Mouse (Mus musculus) ovary, adult 18-20 months (tissue): ENCODE measurements at regions not wholly inside any gene's neighbourhood (a gene's known extent, or its start where the extent isn't known, plus 50 kb on each side); places are given as distances from the start of the nearest gene placed in this dataset.

Source experiments
- DNase-seq: peaks from one replicate; pipeline ENCODE4 v3.0.0; 2022; ENCODE audit warnings: low spot score, mixed read lengths

DNA sequence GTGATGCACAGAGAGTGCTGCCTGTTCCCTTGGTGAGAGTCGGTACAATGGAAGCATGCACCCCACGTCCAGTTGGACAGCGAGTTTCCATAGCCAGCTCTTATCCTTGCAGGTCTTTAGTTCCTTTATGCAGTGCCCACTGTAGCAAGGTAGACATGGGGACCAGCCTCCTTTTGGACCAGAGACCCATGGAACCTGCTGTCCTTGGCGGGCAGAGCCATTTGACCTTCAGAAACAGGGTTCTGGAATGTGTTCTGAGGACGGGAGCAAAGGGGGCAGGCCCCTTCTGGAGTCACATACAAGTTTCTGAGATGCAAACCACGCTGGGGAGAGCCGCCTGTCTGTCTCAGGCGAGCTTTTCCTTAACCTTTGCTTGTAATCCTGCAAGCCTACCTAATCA lies 188.1 kb downstream of the Emx2 start:
- DNase-seq: no peak

DNA sequence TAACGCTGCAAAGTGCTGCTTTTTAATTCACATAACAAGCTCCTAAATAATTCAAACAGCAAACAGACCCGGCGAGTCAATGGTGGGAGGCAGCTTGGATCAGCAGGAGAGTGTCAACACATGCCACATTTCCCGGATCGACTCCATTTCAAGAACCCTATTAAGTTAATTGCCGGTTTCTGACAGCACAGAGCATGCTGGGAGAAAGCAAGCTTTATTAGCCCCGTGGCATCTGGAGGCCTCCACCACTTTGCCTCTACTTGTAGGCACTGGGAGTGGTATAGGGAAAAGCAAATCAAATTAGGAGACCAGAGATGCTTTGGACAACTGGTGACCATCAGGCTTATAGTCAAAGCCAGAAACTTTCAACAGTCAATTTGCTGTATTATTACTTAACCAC lies 188.5 kb downstream of the Emx2 start:
- DNase-seq: no peak

- no peak for DNase-seq
Measured at GRCm38 (mm10) chr19:59649421-59649820, 191.2 kb downstream of the Emx2 start.

DNA sequence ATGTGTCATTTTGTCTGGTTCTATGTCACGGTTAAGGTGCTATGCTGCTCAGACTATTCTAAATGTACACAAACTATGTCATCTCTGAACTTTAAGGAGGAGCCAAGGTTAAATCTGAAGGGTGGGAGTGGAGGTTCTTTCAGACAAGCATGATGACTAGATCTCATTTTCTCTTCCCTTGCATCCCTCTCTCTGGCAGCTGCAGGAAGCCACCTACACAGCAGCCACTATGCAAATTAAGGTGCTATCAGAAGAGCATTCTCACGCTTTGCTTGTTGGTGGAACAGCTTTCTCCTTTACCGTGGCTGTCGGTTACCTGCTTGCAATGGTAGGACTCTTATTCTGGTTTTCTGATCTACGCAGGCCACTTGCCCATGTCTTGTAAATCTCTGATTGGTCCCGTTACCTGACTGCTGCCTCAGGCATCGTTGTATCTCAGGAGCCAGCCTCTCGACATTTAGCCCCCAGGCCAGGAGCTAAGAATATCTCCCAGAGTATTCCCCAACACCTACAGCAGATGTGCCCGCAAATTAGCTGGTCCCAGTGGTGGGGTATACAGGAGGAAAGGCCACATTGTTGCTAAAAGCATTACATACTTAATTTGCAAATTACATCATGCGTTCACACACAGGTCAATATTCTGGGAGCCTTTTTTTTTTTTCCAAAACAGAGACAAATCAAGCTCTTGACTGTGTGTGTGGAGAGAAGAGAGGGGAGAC lies 192.6 kb downstream of the Emx2 start:
- DNase-seq: no peak

DNA sequence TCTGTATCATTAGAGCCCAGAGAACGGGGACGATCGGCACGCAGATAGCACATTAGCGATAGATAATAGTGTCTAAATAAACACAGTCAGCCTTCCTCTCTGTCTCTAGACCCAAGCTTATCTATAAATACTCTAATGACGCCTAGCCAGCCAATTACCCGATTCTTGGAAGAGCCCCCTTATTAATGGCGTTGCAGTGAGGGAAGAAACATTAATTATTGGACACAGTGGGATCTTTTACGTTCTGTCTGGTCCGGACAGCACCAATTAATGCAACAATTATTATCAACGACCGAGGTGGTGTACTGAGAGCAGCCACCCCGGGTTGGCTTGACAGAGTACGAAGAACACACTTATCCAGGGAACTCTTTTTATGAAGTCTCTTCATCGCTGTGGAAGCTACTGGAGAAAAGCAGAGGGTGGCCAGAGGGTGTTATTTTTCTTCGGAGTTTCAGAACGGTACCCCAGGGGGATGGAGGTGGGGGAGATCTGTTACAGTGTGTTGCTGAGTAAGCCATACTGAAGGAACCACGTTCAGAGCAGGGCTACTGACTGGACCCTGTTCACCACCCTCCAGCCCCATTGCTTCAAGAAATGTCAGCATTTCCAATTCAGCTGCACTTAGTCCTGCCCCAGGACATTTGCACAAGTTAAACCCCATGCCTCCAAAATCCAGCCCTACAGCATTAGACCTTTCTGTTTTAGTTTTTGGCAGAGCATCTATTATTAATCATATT lies 195.6 kb downstream of the Emx2 start:
- DNase-seq: no peak

- no peak for DNase-seq
Measured at GRCm38 (mm10) chr19:59655321-59655720, 197.1 kb downstream of the Emx2 start.

GRCm38 (mm10) chr19:59669793-59670192 lies 211.6 kb downstream of the Emx2 start:
- DNase-seq: no peak

DNA sequence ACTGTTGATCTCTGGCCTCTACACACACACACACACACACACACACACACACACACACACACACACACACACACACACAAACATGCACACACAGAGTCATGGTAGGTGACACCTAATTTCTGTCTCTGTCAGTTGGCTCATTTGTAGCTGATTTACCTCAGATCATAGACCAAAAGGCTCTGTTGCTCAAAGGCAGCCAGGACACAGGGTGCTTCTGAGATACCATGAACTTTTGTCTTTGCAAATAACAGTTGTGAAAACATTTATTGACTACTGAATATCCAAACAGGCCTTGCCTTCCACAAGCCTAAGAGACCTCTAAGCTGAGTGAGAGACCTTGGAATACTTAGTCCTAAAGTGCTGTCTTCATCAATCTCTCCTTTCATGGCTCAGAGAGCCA lies 215.4 kb downstream of the Emx2 start:
- DNase-seq: no peak

GRCm38 (mm10) chr19:59679191-59679590 lies 221.0 kb downstream of the Emx2 start:
- no peak for DNase-seq

GRCm38 (mm10) chr19:59680356-59680755 lies 222.2 kb downstream of the Emx2 start:
- no peak for DNase-seq

- DNase-seq: no peak
Measured at GRCm38 (mm10) chr19:59684292-59684691, 226.1 kb downstream of the Emx2 start.

DNA sequence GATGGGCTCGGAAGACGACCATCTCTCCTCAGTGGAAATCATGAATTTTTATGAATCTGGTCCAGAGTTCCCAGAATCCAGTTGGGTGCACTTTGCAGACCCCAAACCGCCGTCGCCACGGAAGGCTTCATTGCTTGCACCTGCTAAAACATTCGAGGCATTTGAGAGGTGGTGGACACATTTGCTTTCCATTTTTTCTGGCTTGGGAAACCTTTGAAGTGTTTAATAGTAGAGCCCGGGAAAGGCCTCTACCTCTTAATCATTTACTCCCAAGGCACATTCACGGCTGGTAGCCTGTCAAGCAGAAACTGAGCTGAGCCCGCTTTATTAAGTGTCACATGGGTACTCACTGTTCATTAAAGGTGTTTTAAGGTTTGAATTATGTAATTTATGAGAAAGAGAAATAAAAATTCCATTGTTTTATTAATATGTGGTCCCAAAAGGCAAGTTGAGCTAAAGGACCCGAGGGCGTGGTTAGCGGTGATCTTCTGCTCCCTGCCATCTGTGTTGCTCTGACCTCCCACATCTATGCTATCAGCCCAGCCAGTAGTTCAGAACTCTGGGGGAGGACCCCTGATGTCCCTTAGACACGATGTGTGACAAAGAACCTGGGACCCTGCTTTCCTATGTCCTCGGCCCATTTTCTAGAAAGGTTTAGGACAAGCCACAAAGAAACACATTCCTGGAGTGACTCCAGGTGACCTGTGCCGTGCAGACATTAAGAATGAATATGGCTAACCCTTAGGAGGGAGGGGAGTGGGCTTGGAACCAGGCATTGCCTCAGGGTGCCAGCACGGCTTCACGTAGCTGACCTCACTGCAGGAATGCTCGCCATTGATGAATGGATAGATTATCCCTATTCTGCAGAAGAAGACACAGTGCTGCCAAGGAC lies 227.9 kb downstream of the Emx2 start:
- DNase-seq: no peak

GRCm38 (mm10) chr19:59687206-59687605 lies 229.0 kb downstream of the Emx2 start:
- no peak for DNase-seq

GRCm38 (mm10) chr19:59687681-59688080 lies 229.5 kb downstream of the Emx2 start:
- DNase-seq: no peak

DNA sequence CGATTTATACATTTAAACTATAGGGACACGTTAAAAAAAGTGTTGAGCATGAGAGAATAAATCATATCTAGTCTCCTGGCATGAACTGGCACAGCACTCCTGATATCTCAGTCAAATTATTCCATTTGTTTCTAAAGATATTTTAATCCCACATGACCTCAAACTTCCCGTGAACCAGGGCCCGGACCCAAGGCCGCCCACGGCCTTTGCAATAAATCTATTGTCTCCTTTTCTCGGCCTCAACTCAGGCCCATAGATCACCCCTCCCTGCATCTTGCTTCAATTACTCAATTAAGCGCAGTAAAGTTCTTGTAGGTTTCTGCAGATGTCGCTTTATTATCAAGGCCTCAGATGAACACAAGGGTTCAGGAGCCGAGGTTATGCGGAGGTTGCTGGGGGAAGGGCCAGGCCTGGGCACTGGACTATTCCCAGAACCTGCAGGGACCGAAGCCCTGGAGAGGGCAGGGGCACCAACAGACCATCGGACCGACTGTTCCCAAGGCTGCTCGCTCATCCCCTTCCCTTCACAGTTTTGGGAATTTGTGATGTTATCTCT lies 233.4 kb downstream of the Emx2 start:
- no peak for DNase-seq

DNA sequence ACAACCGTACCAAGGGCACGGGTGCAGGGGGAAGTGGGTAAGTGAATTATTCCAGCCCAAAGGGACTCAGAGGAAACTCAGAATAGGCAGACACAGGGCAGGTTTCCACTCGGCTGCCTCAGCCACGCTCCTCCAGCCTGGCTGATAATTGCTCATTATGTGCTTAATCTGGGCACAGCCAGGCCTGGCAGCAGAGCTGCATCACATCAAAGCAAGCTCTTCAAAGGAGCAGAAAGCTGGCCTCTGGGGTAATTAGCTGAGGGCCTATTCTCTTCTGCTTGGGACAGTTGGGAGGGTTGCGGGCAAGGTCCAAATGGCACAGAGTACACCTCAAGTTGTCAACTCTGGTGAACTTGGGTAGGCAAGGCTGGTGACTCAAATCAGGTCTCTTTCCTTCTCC lies 239.5 kb downstream of the Emx2 start:
- no peak for DNase-seq

DNA sequence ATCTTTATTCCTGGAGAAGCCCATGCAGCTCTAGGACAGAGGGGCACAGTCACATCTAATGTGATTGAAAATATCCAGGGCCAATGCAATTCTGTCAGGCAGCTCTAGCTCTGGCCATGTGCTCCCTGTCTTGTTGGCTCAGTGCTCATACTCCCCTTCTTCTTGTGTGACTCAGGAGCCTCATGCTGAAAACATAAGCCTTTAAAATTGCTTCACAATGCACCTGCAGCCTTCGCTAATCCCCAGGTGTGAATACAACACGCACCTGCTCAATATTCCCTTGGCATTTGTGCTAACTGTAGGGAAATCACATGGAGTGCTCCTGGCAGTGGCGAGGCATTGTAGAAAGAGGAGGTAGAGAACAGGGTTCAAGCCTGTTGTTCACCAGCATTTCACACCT lies 242.0 kb downstream of the Emx2 start:
- DNase-seq: no peak

GRCm38 (mm10) chr19:59707106-59707505 lies 236.3 kb downstream of the Rab11fip2 start:
- DNase-seq: no peak

DNA sequence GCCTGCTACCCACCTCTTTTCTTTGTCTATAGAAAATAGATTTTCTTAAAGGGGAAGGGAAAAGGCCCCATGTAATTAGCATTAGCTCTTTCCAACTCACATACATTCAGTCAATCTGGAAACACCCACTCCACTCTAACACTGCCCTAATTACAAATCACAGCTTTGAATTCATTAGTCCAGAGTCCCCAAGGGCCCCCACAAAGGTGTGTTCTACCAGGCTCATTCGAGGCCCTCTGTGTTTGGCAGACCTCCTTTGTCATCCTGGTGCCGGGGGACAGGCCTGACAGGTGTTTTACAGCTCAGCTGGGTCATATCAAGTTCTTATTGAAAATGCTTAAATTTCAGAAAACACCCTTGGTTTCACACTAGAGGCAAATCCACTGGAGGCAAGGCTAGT lies 234.3 kb downstream of the Rab11fip2 start:
- no peak for DNase-seq

GRCm38 (mm10) chr19:59715086-59715485 lies 228.4 kb downstream of the Rab11fip2 start:
- DNase-seq: no peak

DNA sequence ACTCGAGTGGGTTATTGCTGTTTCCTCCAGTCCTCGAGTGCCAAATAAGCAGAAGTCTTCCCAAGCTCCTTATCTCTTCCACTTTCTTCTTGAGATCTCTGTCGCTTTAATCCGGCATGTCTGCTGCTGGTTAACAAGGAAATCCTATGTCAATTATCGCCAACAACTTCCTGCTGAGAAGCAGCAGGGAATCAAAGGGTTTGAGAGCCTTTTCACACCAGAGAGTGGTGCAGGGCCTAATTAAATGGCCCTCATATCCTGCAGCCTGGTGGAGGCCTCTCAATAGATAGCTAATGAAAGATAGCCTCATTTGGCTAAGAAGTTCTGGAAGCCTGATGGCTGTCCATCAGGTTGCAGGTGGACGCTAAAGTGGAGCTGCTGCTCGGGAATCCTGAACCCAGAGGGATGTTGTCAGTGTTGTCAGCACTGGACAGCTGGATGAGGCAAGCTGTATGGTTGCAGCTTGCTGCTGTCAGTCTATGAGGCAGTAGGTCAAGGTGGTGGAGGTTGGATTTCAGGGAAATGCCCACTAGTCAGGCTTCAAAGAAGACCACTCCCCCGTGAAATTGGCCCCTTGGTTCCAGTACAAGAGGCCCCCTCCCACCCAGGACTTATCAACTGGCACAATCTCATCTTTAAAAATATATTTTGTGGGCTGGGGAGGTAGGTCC lies 225.5 kb downstream of the Rab11fip2 start:
- no peak for DNase-seq

DNA sequence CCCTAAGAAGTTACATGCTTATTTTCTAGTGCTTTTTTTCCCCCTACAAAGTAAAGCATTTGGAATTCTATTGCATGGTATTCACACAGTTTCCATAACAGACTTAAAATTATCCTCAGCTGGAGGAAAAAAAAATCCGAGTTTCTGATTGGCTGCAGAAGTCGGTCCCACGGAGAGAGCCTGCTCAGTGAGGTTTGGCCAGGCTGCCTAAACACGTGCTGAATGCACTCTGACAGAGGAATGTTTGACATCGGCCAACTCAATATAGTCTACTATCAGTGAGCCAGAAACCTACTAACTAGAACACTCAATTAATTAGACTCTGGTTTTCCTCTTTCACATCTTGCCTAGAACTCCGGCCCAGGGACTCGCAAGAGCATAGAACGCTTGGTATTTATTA lies 204.9 kb downstream of the Rab11fip2 start:
- DNase-seq: no peak
